Mouse (Mus musculus) erythroblast, adult 5-6 weeks (primary cell): ENCODE results near the gene Gm11037. TPM values are rescaled to one million over a fixed set of nuclear protein-coding genes. Genes with fewer than 3 reads are reported as not detected.

Experiments
- ATAC-seq: replicated peaks from 2 replicates; pipeline ENCODE4 v1.8.0; 2016; ENCODE audit warnings: moderate number of reproducible peaks, mild to moderate bottlenecking, moderate TSS enrichment, inconsistent platforms; ENCODE audit not compliant: poor library complexity, low FRiP score, severe bottlenecking
- total RNA-seq, 2 experiments: library from RNA; stranded (forward) in 1 of 2; stranded (reverse) in 1 of 2; fragments of 150-400 nt in 1 of 2; fragments of 200-764, 138-1000 nt in 1 of 2; gene quantifications; 2 replicates each; pipeline versions ENCODE4 v1.2.3 to v1.2.4; 2015 to 2017; ENCODE audit warnings: low replicate concordance in 2 of 2

Gm11037 gene
- total RNA-seq, 2 experiments from 2014 or later, result not detected

GRCm38 (mm10) chr2:131175945-131176309, 42.6 kb downstream of the Gm11037 start:
- no peak for ATAC-seq

- no peak for ATAC-seq
Measured at GRCm38 (mm10) chr2:131176491-131176890, 43.2 kb downstream of the Gm11037 start.

- no peak for ATAC-seq
Measured at GRCm38 (mm10) chr2:131177932-131178331, 44.6 kb downstream of the Gm11037 start.

GRCm38 (mm10) chr2:131178828-131179245, 45.5 kb downstream of the Gm11037 start:
- peak; percentile 7; the same call in 1 of the 2 replicates for ATAC-seq

- ATAC-seq, result peak; percentile 62
Measured at GRCm38 (mm10) chr2:131179246-131179886, 46.1 kb downstream of the Gm11037 start.

GRCm38 (mm10) chr2:131179990-131180587, 46.8 kb downstream of the Gm11037 start, which contains the start of gene Cenpb:
Cenpb (minus strand) TSS chr2:131180067.
- ATAC-seq, result peak; percentile 53

Other genes starting within 250 kb of the Gm11037 start
- 2.7 and 4.2 TPM in 2 replicates for gene 4930402H24Rik, start 227.1 kb upstream of the Gm11037 start, total RNA-seq (2015; ENCODE audit: low replicate concordance)
- 3.1 and 8.2 TPM in 2 replicates for gene 4930402H24Rik, start 227.1 kb upstream of the Gm11037 start, total RNA-seq (2017; ENCODE audit: low replicate concordance)
- 9.0 and 18.8 TPM in 2 replicates for gene Atrn, start 227.0 kb upstream of the Gm11037 start, total RNA-seq (2015; ENCODE audit: low replicate concordance)
- 6.5 and 8.4 TPM in 2 replicates for gene Atrn, start 227.0 kb upstream of the Gm11037 start, total RNA-seq (2017; ENCODE audit: low replicate concordance)
- 2.1 TPM in 1 of 2 replicates, not detected in the other for gene Gfra4, start 90.4 kb upstream of the Gm11037 start, total RNA-seq (2015; ENCODE audit: low replicate concordance)
- not detected in 2 replicates for gene Gfra4, start 90.4 kb upstream of the Gm11037 start, total RNA-seq (2017; ENCODE audit: low replicate concordance)
- 0.38 and 1.9 TPM in 2 replicates for gene Adam33, start 69.7 kb upstream of the Gm11037 start, total RNA-seq (2015; ENCODE audit: low replicate concordance)
- gene Adam33, start 69.7 kb upstream of the Gm11037 start, total RNA-seq (2017; ENCODE audit: low replicate concordance), result 4.9 and 12.1 TPM in 2 replicates
- 3.3 and 4.8 TPM in 2 replicates for gene Siglec1, start 46.7 kb upstream of the Gm11037 start, total RNA-seq (2015; ENCODE audit: low replicate concordance)
- gene Siglec1, start 46.7 kb upstream of the Gm11037 start, total RNA-seq (2017; ENCODE audit: low replicate concordance), result 1.4 and 1.5 TPM in 2 replicates
- not detected in 2 replicates for gene Hspa12b, start 6.2 kb upstream of the Gm11037 start, total RNA-seq (2015; ENCODE audit: low replicate concordance)
- gene Hspa12b, start 6.2 kb upstream of the Gm11037 start, total RNA-seq (2017; ENCODE audit: low replicate concordance), result 0.14 TPM in 1 of 2 replicates, not detected in the other
- 77.1 and 92.0 TPM in 2 replicates for gene 1700037H04Rik, start 26.6 kb downstream of the Gm11037 start, total RNA-seq (2015; ENCODE audit: low replicate concordance)
- gene 1700037H04Rik, start 26.6 kb downstream of the Gm11037 start, total RNA-seq (2017; ENCODE audit: low replicate concordance), result 33.9 and 49.3 TPM in 2 replicates
- 0.96 and 3.8 TPM in 2 replicates for gene Cenpb, start 46.6 kb downstream of the Gm11037 start, total RNA-seq (2015; ENCODE audit: low replicate concordance)
- 6.4 and 7.7 TPM in 2 replicates for gene Cenpb, start 46.6 kb downstream of the Gm11037 start, total RNA-seq (2017; ENCODE audit: low replicate concordance)
- 160 and 210 TPM in 2 replicates for gene Cdc25b, start 53.5 kb downstream of the Gm11037 start, total RNA-seq (2015; ENCODE audit: low replicate concordance)
- gene Cdc25b, start 53.5 kb downstream of the Gm11037 start, total RNA-seq (2017; ENCODE audit: low replicate concordance), result 363 and 459 TPM in 2 replicates
- gene Spef1, start 53.8 kb downstream of the Gm11037 start, total RNA-seq (2015; ENCODE audit: low replicate concordance), result 0.63 TPM in 1 of 2 replicates, not detected in the other
- 3.1 and 4.2 TPM in 2 replicates for gene Spef1, start 53.8 kb downstream of the Gm11037 start, total RNA-seq (2017; ENCODE audit: low replicate concordance)
- 18.2 and 36.5 TPM in 2 replicates for gene Ap5s1, start 73.6 kb downstream of the Gm11037 start, total RNA-seq (2015; ENCODE audit: low replicate concordance)
- gene Ap5s1, start 73.6 kb downstream of the Gm11037 start, total RNA-seq (2017; ENCODE audit: low replicate concordance), result 18.7 and 21.0 TPM in 2 replicates
- 24.6 and 32.8 TPM in 2 replicates for gene Mavs, start 100.6 kb downstream of the Gm11037 start, total RNA-seq (2015; ENCODE audit: low replicate concordance)
- 20.9 and 22.6 TPM in 2 replicates for gene Mavs, start 100.6 kb downstream of the Gm11037 start, total RNA-seq (2017; ENCODE audit: low replicate concordance)
- 16.3 and 29.0 TPM in 2 replicates for gene Pank2, start 129.0 kb downstream of the Gm11037 start, total RNA-seq (2015; ENCODE audit: low replicate concordance)
- gene Pank2, start 129.0 kb downstream of the Gm11037 start, total RNA-seq (2017; ENCODE audit: low replicate concordance), result 14.0 and 26.5 TPM in 2 replicates
- gene Rnf24, start 219.4 kb downstream of the Gm11037 start, total RNA-seq (2015; ENCODE audit: low replicate concordance), result 0.84 and 3.5 TPM in 2 replicates
- 0.42 and 0.43 TPM in 2 replicates for gene Rnf24, start 219.4 kb downstream of the Gm11037 start, total RNA-seq (2017; ENCODE audit: low replicate concordance)